Mouse (Mus musculus) right cerebral cortex, postnatal 36 days (tissue): ENCODE data around the gene Gm1043.

Experiments used
- DNase-seq, 2 experiments: peaks; one replicate each; pipeline ENCODE4 v3.0.0; 2022; ENCODE audit warnings: low spot score in 2 of 2, mixed read lengths in 1 of 2

The Gm1043 gene

DNA sequence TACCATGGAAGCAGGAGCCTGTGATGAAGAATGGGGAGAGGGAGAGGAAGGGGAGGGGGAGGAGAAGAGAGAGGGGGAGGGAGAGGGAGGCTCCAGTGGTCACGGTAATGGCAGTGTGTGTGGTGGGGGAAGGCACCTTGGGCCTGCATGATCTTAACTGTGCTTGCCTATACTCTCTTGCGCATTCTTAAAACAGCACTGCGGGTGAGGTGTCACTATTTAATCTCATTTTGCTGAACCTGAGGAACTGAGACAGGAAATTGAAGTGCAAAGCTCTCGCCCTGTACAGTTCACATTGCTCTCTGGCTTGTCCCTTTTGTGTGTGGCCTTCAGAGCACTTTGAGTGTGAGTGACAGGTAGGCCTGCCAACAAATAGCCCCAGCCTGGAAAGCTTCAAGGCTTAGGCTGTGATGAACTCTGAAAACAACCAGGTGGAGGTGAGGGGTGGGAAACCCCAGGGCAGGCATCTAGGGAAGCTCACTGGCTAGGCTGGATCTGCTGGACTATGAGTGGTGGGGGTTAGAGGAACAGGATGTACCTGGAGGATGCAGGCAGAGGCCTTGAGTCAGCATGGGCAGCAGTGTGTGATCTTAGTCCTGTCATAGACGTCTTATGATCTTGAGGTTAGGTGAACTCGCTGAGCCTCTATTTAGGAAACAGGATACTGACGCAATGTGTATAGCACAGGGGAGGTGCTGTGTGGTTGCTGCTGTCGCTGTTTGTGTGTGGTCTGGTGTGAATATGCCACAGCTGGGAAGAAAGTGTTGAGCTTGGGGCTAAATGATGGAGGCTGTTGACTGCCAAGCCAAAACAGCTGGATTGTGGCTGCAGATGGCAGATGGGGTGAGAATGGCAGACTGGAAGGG, 18.2 kb upstream of the Gm1043 start:
- DNase-seq = no peak

DNA sequence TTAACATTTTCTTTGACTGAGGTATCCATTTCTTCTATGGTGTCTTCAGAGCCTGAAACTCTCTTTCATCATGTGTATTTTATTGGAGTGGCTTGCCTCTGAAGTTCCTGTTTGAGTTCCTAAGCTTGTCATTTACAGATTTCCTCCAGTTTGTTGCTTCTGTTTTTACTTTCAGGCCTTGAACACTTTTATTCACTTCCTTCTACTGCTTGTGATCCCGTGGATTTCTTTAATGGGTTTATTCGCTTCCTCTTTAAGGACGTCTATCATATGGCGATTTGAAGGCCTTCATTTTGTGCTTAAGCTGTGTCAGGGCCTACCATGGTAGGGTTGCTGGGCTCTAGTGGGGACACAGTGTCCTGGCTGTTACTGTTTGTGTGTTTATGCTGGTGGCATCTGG, 11.5 kb upstream of the Gm1043 start:
- no peak for DNase-seq

DNA sequence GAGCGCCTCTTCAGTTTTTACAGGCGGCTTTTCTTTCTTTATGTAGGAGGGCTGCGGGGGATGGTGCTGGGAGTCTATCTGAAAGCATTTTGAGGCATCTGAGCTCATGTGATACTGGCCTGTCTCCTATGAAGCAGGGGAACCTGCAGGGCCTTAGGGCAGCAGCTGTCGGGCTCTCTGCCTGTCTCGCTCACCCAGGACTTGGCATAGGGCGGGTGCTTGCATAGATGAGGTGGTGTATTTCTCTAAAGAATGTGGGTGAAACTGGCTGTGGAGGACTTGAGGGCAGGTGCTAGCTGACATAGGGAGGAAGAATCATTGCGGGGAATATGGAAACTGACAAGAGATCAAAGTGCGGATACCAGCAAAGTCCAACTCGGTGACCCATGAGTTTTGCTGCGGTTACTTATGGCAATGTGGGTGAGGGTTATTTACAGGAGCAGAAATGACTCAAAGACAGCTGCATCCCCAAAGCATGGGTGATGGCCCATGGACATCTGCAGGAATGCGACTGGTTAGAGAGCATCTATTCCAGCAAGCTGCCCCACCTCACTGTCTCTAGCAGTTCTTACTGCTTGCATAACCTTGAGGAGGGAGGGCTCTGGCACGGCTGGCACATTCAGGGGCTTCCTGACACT, 8.4 kb upstream of the Gm1043 start:
- DNase-seq = peak; percentile 65 to 81

DNA sequence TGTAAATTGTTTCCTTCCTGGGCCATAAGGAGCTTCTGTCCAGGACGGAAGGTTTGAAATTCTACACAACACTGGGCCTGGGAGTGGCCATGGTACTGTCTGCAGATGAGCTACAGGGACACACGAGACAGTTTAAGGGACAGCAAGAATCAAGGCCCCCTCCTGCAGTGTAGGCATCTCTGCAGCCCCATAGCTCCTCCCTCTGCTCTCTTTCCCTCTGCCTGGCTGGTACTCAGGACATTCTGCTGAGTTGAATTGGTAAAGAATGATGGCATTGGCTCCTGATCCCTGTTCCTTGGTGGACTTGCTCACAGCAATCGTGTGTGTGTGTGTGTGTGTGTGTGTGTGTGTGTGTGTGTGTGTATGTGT, 7.9 kb upstream of the Gm1043 start:
- DNase-seq = no peak

DNA sequence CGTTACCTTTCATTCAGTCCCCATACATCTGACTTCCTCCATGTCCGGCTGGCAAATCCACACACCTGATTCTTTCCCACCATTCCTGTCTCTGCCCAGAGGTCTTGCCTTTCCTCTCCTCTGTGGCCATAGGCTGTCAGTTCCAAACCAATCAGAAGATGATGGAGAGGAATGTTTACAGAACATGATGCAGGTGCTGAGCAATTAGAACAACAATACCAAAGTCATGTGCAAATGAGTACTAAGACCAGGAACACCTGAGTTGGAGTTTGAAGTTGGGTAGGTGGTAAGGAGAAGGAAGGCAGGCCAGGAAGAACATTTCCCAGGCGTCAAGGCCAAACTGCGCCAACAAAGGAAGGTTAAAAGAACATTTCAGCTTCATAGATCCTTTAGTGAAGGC, 5.7 kb upstream of the Gm1043 start:
- DNase-seq = no peak

DNA sequence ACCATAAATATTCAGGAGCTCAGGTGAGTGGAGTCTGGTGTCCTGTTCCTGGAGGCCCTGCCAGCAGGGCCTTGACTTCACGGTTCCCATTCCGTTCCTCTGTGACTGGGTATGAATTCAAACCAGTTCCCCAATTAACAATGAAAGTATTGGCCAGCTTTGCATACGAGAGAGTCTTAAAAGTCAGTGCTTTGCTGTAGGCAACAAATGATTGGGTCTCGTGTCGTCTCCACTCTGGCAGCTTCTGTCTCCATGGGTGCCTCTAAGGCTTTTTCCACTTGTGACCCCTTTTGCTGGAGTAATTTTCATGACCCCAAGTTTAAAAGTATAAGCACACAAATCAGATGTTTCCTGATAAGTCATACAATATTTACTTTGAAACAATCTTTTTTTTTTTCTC, 4.6 kb upstream of the Gm1043 start:
- no peak for DNase-seq

DNA sequence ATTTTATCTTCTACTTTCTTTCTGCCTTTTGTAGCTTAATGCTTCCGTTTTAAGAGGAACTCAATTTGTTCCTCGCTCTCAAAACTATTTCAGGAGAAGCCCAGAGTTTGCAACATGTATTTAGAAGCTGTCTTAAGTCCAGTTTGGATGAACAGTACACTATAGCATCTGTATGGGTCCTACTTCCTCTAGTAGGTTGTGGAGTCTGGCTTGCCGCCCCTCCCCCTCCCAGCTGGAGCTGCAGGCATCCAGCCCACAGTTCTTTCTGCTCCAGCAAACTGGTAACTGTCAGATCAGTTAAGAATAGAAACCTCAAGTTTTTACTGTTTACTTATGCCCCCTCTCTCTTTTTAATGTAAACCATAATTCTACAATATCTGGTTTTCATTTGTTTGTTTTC, 2.8 kb upstream of the Gm1043 start:
- DNase-seq = peak; percentile 81

DNA sequence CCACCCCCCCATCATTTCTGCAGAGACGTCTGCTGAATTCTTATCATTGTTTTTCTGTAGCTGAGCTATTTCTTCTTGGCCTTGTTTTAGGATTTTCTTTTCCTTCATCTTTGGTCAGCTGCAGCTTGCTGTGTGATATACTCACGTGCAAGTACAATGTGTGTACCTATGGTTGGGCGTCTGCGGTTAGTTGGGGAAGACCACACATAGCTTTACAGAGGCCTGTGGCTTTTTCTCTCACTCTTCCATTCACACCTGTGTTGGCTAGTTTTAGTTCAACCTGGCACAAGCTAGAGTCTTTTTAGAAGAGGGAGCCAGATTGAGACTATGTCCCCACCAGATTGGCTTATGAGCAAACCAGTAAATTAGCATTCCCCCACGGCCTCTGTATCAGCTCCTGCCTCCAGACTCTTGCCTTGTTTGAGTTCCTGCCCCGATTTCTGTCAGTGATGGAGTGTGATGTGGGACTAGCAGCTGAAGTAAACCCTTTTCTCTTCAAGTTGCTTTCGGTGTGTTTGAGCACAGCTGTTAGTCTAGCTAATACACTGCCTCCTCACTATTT, 1.9 kb upstream of the Gm1043 start:
- DNase-seq = no peak

DNA sequence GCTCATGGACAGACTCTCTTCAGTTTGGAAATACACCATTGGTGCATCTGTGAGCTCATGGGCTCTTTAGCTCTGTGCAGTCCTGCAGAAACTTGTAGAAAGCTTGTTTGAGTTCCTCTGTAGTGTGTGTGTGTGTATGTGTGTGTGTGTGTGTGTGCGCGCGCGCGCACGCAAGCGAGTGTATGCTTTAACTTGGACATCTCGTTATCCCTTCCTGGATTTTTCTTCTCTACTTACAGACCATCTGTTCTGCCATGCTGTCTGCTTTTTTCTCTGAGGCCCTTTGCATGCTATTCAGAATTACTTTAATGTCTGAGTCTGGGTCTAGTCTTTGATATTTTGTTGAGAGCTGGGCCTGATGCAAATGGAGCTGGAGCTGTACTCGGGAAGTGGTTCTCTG, 1.3 kb upstream of the Gm1043 start:
- no peak for DNase-seq

DNA sequence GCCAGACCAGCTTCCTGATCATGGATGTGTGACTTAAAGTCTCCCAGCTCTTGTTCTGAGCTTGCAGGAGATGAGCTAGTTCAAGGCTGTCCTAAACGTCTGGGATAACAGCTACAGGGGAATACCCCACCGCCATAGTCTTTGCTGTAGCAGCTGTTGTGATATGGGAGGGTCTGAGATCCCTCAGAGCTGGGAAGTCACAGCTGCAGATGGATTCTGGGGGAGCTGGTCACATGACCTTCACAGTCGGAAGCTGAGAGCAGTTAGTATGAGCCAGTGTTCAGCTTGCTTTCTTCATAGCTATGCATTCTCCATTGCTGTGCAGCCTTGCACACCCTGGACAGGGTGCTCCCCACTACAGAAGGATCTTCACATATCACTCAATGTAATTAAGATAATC, 748 bp downstream of the Gm1043 start:
- no peak for DNase-seq

DNA sequence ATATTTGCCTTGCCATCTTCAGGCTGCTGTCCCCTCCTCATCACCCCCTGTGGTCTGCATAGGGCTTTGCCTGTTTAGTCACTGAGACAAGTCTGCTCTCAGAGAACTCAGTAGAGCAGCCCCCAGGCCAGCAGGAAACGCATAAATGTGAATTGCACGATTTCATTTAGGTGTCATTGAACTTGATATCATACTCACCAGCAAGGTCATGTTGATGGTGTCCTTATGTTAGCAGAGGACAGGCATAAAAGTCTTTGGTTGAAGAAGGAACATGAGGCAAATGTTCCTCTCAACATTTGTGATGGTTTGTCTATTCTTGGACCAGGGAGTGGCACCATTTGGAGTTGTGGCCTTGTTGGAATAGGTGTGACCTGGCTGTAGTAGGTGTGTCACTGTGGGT, 2.6 kb downstream of the Gm1043 start:
- no peak for DNase-seq

DNA sequence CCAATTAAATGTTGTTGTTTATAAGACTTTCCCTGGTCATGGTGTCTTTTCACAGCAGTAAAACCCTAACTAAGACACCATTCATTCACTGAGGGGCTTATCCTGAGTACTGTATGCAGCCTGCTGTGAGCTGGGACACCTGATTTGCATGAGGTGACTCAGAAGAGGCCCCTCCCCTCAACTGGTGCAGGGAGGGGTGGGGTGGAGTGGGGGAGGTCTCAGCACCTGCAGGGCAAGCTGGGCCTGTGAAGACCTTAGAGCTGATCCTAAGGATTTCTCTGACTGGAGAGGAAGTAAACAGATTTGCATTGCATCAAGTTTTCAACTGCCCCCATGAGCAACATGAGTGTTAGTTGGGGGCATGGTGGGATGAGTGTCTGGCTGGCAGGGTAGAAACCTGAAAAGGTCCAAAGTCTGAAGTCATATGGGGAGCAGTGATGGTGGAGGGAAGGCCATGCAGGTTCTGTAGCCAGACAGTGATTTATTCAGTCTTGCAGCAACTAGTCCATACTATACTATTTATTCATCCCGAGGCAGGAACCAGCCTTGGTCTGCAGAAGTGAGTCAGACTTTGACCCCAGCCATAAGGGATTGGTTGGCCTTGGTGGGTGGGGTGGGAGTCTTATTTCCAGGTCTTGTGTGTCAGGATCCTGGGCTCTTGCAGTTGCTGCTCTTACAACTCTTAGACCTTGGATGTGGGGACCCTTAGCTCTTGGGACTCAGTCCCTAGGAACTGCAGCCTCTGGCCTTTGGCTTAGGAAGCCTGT, 3.4 kb downstream of the Gm1043 start:
- DNase-seq = no peak

DNA sequence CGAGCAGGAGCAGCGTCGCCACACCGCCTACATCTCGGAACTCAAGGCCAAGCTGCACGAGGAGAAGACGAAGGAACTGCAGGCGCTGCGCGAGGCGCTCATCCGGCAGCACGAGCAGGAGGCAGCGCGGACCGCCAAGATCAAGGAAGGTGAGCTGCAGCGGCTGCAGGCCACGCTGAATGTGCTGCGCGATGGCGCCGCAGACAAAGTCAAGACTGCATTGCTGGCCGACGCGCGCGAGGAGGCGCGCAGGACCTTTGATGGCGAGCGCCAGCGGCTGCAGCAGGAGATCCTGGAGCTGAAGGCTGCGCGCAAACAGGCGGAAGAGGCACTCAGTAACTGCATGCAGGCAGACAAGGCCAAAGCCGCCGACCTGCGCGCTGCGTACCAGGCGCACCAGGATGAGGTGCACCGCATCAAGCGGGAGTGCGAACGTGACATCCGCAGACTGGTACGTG, 6.0 kb downstream of the Gm1043 start:
- DNase-seq = no peak

DNA sequence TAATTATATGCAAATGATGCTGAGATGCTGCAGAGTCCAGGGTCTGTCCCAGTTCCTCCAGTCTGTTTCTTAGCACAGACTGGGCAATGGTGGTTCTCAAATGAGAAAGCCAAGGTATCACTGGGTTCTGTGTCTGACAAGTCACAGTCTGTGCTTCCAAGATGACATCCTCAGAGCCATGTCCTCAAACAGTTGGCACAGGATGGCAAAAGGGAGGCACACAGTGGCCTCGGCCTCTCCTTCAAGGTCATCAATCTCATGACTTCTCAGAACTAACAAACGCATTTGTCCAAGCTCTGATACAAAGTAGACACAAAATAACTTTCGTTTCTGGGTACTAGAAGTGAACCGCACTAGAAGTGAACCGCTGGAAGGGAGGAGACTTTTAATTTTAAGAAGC, 9.8 kb downstream of the Gm1043 start:
- DNase-seq = no peak

DNA sequence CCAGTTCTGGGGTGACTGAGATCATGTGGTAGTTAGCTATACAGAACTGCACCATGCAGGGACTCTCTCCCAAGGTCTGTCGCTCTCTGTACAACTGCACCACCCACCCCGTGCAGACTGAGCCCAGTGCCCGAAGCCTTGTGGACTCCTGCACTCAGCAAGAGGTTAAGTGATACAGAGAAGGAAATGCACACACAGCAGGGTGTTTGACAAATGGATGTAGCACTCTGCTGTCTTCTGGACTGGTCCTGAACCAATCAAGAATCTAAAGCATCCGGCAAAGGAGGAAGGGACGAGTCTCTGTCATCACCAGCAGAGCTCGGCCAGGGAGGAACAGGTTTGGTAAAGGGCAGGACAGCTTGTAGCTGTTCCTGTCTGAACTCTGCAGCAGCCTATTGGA, 12.4 kb downstream of the Gm1043 start:
- no peak for DNase-seq

DNA sequence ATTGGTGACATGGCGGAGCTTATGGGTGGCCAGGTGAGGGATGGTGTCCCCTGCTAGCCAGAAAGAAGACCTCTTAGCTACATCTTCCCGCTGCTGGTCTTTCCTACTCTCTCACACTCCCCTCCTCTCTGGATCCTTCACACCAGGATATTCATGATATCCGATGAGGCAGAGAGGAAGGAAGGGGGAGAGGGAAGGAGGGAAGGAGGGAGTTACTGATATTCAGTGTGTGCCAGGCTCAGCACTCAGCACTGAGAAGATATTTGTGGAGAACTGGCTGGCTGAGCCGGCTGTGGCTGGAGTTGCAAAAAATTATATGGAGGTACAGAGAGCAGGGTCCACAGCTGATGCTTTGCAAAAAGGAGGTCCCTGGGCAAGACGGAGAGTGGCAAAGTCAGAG, 15.6 kb downstream of the Gm1043 start:
- DNase-seq = no peak

DNA sequence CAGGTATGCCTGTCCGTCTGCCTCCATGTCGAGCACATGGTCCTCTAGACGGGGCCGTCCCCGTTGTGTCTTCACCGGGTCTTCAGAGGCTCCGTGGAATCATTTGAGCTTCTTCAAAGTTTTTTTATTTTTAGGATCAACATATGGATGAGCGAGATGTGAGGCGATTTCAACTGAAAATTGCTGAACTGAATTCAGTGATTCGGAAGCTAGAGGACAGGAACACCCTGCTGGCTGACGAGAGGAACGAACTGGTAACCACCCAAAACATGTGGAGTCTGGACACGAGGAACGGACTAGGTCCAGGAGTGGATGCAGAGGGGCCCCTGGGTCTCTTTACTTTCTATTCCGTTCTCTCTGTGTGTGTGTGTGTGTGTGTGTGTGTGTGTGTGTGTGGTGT, 16.5 kb downstream of the Gm1043 start:
- no peak for DNase-seq

DNA sequence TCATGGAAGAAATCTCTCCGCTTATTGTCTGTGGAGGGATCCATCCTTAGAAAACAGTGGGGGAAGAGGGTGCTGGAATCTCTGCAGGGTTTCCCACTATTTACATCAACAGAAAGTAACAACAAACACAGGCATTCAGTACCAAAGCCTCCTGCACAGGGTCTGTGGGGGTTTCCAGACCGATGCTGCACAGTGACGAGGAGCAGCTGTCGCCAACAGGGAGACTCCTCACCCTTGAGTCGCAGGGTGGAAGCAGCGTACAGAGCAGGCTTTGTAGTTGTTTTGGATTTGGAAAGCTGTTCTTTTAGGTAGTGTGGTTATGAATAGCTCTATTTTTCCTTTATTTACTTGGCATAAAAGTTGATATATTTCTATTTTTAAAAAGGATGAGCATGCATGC, 16.9 kb downstream of the Gm1043 start:
- no peak for DNase-seq

DNA sequence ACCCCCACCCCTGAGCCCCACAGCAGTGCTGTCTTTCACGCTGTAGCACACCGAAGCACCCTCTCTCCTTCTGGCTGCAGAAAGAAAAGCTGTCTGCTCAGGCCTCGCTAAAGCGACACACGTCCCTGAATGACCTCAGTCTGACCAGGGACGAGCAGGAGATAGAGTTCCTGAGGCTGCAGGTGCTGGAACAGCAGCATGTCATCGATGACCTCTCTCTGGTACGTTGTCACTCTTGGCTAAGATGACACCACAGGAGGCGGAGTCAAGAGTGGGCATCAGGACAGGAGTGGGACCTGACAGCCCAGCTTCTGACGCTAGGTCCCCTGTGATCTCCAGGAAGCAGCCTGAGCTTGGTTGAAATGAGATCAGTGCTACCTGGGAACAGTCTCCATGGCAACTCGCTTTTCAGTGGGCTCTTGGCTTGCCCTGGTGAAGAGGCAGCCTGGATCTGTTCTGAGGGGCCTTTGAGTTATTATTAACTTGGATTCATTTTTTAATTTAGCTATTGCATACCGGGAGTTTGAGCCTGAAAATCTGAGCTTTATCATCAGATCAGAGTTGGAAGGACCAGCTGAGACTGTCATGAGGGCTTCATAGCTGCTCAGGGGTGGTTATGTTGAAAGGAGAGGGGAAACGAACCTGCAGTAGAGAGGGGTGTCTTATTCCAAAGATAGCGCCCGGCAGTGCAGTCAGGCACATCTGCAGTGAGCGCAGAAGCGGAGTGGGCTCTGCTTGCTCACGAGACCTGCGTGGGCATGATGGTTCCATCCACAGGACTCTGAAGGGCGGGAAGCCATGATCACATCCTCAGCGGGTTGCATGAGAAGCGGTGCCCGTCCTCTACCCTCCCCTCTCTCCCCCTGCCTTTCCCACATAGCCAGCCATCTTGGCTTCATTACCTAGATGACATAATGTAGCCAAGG, 20.6 kb downstream of the Gm1043 start:
- peak in 1 of 2 experiments; percentile 26 for DNase-seq

DNA sequence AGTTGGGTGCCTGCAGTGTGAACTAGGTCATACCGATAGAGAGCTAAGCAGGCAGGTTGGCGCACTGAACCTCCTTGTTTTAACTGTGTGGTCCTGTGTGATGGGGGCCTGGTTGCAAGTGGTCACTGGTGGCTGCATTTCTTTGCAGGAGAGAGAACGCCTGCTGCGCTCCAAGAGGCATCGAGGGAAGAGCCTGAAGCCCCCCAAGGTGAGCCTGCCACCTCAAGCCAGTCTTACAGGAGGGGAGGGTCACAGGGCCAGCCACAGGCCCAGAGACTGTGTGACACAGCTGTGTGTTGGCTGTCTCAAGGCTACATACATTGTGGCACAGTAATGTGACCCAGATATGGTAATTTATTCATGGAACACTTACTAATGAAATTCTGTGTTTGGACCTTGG, 21.9 kb downstream of the Gm1043 start:
- DNase-seq = no peak

DNA sequence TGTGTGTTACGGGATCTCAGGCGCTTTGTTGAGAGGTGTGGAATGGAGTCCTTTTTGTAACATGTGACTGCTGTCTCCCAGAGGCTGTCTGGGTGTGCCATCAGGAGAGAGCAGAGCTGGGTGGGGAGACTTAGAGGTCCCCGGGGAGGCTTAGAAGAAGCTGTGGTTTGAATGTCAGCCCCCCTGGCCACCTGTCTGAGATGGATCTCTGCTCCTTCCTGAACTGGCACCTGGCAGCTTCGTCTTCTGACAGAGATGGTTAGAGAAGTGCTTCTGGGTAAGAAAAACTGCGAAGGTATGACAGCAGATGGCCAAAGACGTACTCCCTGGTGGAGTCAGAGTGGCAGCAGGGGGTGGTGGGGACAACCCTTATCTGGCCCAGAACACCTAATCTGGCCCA, 22.4 kb downstream of the Gm1043 start:
- DNase-seq = no peak
